Mouse (Mus musculus): ENCODE results near the gene Sec61b. TPM values are rescaled to one million over a fixed set of nuclear protein-coding genes. Genes with fewer than 3 reads are reported as not detected.

Sec61b gene
- polyA plus RNA-seq (2015; fragmentation: Illumina TruSeq; extraction: RNeasy Lipid Tissue Mini Kit (QIAGEN cat#74804); ENCODE audit: insufficient read depth, low replicate concordance), result 149 TPM

GRCm38 (mm10) chr4:47473968-47474729, at the start of gene Sec61b, which contains the start of gene Alg2:
Sec61b (plus strand) TSS chr4:47474658.
Alg2 (minus strand) TSS chr4:47474333.

Other genes starting within 250 kb of the Sec61b start
- 52.0 TPM for gene Tgfbr1, start 121.4 kb upstream of the Sec61b start, polyA plus RNA-seq (2015; fragmentation: Illumina TruSeq; extraction: RNeasy Lipid Tissue Mini Kit (QIAGEN cat#74804); ENCODE audit: insufficient read depth, low replicate concordance)
- 37.9 TPM for gene Alg2, start 325 bp upstream of the Sec61b start, polyA plus RNA-seq (2015; fragmentation: Illumina TruSeq; extraction: RNeasy Lipid Tissue Mini Kit (QIAGEN cat#74804); ENCODE audit: insufficient read depth, low replicate concordance)